Mouse (Mus musculus): ENCODE data around the gene Fthl17f.
"Not testable (repeated sequence)": the region's sequence is repeated elsewhere in the genome, so short reads cannot be mapped to it uniquely, and the experiment has no call there.

Gene Fthl17f

GRCm38 (mm10) chrX:9062715-9063114, at the start of gene Fthl17f:
Fthl17f (plus strand) TSS chrX:9063015.
- not testable (repeated sequence) for DNase-seq

GRCm38 (mm10) chrX:9016079-9016478, 46.7 kb upstream of the Fthl17f start:
- DNase-seq, result no peak

- DNase-seq, result no peak
These were observed 43.3 kb upstream of the Fthl17f start for GRCm38 (mm10) chrX:9019481-9019880.

- not testable (repeated sequence) for DNase-seq
These were observed 29.6 kb upstream of the Fthl17f start, which contains the start of gene Fthl17e for GRCm38 (mm10) chrX:9033193-9033592. Fthl17e (plus strand) TSS chrX:9033493.

DNA sequence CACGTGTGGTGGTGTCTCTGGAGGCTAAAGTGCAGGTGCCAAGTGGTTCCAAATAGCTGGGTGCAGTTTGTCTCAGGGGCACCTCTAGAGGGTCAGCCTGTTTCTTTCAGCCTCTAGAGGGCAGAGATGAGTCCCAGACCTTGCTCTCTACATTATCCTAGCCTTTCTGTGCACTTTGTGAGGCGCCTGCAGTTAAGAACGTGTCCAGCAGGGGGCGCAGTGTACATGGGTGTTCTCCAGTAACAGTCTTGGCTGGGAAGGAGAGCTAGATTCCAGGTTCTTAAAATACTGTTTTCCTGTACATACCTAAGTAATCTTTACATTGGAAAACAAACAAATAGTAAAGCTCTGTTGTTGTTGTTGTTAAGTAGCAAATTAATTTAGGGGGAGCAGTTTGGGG, 21.2 kb upstream of the Fthl17f start:
- not testable (repeated sequence) for DNase-seq

- DNase-seq, result peak; percentile 66
These were observed 1.9 kb upstream of the Fthl17f start for GRCm38 (mm10) chrX:9060952-9061351.

DNA sequence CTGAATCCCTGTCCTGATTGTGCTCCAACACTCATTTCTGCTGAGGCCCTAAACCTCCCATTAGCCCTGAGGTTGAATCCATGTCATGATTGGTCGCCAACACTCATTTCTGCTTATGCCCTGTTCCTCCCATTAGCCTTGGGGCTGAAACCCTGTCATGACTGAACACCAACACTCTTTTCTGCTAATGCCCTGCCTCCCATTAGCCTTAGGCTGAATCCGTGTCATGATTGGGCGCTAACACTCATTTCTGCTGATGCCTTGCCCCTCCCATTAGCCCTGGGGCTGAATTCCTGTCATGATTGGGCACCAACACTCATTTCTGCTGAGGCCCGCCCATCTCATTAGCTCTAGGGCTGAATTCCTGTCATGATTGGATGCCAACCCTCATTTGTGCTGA, 714 bp upstream of the Fthl17f start:
- no peak for DNase-seq

- DNase-seq, result peak; percentile 74
These were observed 14.9 kb downstream of the Fthl17f start for GRCm38 (mm10) chrX:9077699-9078098.

DNA sequence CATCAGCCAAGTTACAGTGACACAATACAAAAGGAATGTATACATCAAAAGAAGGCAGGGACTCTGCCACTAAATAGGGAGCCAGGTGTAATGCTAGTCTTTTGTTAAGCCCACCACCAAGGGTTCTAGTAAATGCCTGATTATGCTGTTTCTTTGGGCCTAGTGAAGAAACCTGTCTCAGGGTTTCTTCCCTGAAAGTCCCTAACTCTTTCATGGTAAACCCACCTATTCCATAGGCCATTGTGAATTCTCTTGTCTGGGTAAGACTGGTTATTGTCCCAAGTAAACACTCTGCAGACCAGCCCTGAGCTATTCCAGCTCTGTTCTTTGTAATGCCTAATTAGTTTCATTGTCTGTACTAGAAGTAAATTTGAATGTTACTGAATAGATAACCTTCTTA, 32.3 kb downstream of the Fthl17f start:
- DNase-seq, result not testable (repeated sequence)

- no peak for DNase-seq
These were observed 41.4 kb downstream of the Fthl17f start, which contains the start of gene 4930402K13Rik for GRCm38 (mm10) chrX:9104262-9104661. 4930402K13Rik (plus strand) TSS chrX:9104562.

DNA sequence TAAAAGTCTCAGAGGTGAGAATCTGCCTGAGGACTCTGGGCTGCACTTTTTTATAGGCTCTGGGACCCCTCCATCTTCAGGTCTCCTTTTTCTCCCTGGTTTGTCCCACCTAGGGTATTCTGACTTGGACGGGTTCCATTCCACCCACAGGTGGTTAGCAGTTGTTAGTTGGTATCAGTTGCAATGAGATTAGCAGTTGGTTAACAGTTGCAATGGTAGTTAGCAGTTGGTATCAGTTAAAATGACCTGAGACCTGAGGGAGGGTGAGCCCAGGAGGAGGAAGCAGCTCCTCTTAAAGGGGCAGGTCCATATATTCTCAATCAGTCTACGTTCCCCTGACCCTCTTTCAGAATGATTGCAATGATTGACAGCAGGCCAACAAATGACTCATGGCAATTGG, 47.6 kb downstream of the Fthl17f start:
- DNase-seq, result no peak

Data from right cerebral cortex, postnatal 25 days (tissue).